Mouse (Mus musculus): ENCODE measurements around the gene Tbc1d20.
"Not testable (repeated sequence)": the region's sequence is repeated elsewhere in the genome, so short reads cannot be mapped to it uniquely, and the experiment has no call there.

The Tbc1d20 gene

DNA sequence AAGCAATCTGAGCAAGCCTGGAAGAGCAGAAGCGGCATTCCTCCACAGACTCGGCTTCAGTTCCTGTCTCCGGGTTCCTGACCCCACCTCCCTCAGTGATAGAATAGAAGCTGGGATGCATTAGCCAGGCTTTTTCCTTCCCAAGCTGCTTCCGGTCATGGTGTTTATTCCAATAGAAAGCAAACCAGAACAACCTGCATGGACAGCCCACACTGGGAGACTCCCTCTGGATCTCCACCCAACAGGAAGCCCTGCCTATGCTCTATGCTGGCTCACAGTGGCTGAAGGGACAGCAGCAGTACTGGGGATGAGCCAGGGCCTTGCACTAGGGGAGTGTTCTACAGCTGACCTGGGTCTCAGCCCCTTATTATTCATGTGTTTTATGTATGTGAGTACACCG lies 34.4 kb downstream of the Tbc1d20 start:
- DNase-seq: no peak

DNA sequence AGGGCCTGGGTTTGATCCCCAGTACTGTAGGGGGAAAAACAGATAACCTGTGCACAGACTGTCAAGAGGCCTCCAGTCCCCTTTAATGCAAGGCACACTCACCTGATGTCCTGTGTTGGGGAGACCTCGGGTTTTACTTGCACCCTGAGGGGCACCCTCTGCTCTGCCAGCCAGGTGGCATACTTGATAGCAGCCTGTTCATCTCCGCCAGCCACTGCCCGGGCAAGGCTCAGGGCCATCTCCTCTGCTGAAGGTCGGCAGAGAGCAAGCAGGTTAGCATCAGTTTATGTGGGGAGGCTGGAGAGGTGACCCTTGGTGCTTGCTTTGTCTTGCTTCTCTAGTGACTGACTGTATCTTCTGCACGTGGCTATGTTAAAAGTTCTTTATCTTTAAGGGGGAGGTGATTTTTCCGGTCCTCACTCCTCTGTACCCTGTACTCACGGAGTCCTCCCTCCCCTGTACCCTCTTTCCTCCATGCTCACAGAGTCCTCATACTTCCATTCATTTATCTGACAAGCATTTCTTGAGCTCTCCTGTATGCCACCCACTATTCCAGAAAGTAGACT lies 37.3 kb downstream of the Tbc1d20 start:
- DNase-seq: no peak

DNA sequence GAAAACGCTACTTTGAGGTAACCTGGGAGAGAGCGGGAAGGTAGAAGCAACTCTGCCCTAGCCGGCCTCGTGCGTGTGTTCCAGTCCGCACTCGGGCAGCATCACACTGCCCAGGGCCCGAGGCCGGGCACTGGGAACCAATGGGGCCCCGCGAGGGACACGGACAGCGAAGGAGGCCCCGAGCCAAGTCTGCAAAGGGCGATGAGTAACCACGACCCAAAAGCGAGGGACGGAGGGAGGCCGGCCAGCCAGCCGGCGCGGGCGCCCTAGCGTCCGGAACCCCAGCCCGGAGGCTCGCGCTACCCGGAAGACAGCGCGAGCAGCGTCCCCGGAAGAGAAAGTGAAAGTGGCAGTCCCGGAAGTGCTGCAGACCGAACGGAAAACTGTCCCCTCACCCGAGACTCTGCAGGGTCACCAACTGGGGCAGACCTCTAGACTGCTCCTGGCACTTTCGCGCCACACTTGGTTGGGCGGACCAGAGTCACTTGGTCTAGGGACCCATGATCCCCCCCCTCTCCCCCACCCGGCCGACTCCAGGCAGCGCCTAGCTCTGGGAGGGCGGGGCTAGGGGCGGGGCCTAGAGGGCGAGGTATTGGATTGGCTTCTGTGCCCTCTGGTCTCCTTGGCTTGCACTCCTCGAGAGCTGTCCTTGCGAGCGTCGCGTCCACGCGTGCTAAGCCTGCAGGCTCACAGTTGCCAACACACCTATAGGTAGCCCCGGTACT lies 38.6 kb downstream of the Tbc1d20 start, which contains the start of gene Rbck1:
Rbck1 (minus strand) TSS at position 553 of the 725 bp plus-strand sequence.
- peak; percentile 92 for DNase-seq

DNA sequence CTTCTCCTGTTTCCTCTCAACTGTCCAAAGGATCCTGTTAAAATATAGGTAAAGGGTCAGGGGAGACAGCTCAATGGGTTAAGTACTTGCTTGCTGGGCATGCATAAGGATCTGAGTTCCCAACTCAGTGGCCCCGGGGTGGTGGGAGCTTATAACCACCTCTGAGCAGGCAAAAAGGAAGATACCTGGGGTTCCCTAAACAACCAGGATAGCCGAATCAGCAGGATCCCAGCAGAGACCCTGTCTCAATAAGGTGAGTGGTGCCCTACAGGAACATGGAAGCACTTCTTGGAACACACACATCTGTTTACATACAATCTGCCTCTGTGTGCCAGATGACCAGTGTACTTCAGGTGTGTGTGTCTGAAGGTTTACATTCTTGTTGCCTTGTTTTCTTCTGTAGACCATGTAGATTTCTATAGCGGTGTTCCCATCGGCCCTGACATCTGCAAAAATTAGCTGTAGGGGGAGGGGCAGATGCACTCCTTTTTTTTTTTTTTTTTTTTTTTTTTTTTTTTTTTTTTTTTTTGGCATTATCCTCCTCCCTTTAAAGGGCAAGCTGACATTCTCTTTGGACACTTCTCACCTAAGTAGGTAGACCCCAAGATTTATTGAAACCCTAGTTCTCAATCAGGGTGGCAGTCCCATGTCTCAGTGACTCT lies 39.8 kb downstream of the Tbc1d20 start:
- no peak for DNase-seq

DNA sequence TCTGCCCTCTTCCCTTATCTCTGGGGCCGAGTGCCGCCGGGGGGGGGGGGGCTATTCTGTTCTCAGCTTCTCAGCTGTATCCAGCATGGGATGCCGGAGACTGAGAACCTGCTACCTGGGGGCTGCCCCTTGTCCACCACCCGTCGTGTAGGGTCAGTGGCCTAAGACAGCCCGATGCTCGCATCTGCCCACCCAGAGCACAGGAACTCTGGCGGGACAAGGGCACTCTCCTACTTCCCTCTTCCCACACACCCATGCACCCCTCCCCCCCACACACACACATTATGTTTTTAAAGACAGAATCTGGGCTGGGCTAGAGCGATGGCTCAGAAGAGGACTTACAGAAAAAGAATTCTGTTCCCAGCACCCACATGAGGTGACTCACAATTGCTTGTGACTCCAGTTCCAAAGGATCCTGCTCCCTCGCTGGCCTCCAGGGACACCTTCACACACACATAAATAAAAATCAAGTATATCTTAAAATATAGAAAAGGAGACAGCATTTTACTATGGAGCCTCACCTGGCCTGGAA lies 41.7 kb downstream of the Tbc1d20 start:
- no peak for DNase-seq

DNA sequence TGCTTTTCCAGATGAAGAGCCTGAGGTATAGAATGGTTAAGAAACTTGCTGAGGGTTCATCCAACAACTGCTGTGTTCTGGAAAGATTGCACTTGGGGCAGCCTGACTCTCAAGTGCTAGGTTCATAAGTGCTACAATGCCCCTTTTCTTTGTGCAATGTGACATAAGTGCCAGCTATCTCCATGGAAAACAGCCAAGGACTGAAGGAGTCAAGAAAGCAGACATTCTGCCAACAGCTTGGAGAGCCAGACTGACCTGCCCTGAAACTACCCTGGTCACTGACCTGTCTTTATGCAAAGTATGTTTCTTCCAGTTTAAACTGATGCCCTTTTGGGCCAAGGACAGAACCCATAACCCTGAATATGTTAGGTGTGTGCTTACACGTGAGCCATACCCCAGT lies 43.2 kb downstream of the Tbc1d20 start:
- DNase-seq: no peak

DNA sequence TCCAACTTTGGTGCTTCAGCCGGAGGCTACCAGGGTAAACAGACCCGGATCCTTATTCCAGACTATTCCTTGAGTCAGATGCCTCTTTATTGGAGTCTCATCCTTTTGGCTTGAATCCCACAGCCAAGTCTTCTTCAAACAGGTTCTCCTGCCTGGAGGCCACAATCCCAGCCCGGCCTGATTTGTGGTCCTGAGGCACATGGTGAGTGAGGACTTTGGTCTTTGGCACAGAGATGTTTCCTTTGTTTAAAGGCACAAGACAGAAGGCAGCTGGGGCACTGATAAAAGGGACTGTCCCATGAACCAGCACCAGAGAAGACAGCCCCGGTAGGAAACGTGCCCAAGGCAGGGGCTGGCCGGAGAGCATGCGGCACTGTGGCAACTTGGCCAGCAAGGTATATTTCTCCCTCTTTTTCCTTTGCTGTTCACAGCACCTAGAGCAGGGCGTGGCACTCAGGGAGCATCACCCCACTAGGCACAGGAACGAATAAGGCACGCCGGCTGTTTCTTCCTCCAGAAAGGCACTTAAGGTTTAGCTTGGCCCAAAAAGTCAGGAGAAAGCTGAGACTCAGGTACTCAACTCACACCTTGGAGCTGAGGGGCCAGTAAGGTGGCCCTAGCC lies 44.1 kb downstream of the Tbc1d20 start:
- no peak for DNase-seq

DNA sequence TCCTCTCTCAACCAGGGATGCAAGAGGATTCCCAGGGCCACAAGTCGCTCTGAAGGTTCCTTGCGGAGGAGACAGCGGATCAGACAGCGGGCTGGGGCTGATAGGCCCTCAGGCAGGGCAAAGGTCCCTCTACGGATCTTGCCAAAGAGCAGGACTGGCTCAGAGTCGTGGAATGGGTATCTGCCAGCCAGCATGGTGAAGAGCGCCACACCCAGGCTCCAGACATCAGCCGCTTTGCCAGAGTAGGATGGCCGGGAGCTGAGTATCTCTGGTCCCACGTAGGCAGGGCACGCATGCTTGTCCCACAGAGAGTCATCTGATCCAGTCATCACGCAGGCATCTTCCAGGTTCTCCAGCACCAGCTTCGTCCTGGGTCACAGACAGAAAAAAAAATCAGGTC lies 44.7 kb downstream of the Tbc1d20 start:
- no peak for DNase-seq

DNA sequence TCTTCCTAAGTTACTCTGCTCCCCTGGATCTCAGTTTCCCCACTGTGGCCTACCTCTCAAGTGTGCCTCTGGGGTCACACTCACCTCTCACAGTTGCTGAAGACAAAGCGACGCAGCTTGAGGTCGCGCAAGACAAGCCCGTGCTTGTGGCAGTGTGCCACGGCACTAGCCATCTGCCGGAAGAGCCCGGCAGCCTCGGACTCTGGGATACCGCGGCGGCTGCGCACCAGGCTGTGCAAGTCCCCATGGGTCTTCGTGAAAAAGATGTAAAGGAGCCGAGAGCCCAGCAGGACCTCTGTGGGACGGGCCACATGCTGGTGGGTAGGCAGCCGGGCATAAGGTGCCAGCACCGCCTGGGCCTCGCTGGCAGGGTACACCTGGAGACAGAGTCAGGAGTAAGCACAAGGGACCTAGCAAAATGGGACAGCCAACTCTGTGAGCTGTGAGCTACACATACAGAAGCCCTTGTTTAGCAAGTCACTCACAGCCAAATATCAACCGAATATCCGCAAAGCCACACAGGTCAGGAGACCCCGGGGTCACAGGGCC lies 46.1 kb downstream of the Tbc1d20 start:
- no peak for DNase-seq

DNA sequence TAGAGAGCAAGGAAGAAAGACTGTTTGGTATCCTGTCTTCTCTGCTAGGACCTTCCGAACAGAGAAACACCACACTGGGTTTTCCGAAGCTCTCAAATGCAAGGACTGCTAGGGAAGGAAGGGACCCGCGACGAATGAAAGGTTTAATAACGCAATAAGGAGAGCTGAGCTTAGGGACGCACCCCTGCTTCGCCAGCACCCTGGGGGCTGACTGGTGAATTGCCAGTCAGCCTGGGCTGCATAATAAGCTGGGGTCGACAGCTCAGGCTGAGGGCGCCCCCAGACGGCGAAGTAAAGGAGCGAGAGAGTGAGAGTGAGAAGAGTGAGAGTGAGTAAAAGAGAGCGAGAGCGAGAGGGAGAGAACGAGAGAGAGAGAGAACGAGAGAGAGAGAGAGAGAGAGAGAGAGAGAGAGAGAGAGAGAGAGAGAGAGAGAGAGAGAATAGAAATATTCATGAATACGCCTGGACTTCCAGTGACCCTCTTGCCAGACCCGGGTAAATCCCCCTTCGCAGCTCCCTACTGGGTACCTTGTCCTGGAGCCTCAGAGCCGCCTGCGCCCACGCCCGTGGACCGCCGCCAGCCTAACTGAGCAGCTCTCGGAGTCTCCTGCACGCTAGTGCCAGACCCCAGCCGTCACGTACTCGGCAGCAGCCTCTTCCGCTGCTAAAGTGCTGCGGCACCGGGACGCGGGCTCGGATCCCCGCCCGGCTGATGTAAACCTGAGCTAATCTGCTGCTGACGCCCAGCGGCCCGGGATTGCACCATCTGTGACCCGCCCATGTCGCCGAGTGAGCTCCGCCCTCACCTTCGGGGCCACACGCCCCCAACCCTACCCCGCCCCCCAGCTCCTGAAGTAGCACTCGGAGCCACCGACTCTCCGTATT lies 49.9 kb downstream of the Tbc1d20 start, which contains the start of gene Trib3:
Trib3 (minus strand) TSS at position 704 of the 885 bp plus-strand sequence.
- DNase-seq: peak; percentile 56

DNA sequence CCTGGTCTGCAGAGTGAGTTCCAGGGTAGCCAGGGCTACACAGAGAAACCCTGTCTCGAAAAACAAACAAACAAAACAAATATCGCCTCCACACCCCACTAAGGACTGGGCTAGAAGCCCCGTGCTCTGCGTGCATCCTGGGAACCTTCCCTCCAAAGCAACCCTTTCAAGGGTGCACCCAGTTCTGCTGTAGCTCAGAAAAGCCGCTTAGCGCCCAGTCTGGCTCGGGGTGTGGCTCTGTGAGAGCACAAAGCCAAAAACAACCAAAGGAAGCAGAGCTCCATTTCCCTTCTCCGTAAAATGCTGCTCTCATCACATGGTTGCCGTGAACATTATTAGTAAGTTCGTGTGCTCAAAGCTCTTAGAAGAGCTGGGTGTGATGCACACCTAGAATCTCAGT lies 50.7 kb downstream of the Tbc1d20 start:
- no peak for DNase-seq

DNA sequence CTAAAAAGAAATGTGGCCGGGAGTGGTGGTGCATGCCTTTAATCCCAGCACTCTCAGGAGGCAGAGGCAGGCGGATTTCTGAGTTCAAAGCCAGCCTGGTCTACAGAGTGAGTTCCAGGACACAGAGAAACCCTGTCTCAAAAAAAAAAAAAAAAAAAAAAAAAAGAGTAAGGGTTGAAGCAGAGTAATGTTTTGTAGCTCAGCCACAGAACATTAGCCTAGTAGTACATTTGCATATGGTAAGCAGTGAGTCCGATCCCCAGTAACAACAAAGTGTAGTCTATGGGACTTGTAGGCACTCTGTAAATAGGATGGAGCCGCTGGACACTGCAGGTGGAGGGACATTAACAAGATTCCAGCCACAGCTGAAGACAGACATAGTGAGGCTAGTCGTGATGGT lies 51.3 kb downstream of the Tbc1d20 start:
- DNase-seq: no peak

DNA sequence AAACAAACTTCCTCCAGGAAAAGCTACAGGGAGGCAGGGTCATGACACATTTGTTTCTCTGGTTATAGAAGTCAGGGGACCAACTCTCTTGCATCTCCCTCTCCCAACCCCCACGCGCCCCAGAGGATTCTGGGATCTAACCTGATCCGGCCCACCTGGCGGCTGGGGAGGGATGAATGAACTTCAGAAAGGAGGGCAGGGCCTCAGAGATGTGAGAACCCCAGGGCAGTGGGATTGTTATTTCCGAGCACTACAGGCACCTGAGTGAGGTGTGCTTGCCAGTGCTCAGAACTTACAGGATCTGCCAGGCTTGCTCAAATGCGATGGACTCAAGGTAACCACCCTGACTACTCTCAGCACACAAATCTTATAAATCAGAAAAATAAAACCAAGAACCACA lies 51.8 kb downstream of the Tbc1d20 start:
- no peak for DNase-seq

DNA sequence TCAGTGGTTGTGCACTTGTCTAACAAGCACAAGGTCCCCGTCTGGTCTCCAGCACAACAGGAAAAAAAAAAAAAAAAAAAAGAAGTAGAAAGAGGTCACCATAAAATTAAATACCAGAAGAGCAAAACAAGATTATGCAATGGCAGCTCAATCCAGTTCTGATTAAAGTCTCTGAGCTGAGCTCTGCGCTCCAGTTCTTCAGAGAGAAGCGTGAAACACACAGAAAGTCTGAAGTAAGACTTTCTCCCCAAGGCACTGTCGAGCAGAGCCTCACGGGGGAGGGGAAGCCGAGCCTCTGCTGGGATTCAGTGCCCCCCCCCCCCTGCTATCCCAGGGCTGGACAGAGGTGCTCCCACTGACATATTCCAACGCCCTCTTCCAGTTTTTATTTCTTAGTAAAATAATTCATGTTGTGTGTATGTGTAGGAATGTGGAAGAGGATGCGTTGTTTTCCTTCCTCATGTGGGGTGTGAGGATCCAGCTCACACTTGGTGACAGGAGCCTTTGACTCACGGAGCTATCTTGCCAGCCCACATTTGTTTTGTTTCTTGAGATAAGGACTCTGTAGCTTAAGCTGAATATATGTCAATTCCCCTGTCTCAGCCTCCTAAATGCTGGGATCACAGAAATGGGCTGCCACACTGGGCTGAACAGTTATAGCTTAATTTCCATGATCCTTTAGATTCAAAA lies 53.3 kb downstream of the Tbc1d20 start:
- no peak for DNase-seq

DNA sequence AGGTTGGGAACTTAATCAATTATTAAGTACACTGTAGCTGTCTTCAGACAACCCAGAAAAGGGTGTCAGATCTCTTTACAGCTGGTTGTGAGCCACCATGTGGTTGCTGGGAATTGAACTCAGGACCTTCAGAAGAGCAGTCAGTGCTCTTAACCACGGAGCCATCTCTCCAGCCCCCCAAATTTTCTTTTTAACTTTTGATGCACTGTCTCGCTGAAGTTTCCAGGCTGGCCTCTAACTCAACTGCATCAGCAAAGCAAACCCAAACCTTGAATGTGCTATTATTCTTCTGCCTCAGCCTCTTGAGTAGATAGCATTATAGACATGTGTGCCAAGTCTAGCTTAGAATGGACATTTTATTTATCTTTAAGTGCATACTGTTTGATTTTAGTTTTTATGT lies 54.1 kb downstream of the Tbc1d20 start:
- no peak for DNase-seq

DNA sequence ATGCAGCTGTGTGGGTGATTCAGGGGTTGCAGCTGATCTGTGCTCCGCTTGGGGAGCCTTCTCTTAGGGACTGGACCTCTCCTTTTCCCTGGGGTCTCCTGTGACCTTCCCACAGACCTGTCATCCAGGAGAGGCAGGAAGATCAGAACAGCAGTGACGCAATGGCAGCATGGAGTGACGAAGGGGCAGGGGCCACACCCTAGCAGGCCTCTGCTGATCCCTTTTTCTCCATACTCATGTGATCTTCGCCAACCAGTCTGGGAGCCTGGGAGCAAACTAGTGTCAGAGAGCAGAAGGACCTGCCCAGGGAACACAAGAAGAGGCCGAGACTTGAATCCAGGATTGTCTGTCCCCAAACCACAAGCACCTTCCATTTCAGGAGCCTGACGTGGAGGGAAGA lies 55.6 kb downstream of the Tbc1d20 start:
- no peak for DNase-seq

DNA sequence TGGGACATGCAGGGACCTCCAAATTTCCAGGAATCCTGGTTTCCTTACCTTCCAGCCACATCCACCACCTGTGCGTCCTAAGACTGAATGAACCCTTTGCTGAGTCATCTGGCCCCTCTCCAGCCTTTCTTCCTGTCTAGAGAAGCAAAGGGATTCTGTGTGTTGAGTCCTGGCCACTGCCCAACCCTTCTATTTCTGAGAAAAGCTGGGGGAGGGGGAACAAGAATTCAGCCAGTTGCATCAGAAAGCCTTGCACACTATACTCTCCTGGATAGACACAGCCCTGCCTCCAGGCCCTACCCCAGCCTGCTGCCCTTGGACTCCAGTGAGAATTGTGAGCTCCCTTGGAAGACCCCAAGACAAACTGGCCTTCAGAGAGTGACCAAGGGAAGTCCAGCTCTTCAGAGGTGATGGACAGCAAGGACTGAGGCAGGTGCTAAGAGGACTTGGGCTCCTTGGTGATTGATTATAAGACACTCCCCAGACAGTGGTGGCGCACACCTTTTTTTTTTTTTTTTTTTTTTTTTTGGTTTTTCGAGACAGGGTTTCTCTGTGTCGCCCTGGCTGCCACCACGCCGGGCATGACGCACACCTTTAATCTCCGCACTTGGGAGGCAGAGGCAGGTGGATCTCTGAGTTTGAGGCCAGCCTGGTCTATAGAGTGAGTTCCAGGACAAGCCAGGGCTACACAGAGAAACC lies 56.4 kb downstream of the Tbc1d20 start:
- DNase-seq: peak; percentile 44

DNA sequence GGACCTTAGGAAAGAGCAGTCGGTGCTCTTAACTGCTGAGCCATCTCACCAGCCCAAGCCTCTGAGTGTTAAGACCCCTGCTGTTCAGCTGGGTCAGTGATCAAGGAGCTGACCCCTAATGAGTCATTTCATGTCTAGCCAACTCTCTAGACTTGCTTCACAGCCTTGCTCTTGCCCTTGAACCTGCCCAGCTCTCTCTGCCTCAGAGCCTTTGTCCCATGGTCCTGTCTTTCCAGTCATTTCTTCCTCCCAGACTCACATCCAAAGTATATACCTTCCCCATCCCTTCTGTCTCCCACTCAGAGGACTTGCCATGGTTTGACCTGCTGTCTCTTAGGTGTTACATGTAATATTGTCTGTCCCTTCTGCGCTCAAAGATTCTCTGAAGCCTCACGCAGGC lies 63.6 kb downstream of the Tbc1d20 start:
- no peak for DNase-seq

DNA sequence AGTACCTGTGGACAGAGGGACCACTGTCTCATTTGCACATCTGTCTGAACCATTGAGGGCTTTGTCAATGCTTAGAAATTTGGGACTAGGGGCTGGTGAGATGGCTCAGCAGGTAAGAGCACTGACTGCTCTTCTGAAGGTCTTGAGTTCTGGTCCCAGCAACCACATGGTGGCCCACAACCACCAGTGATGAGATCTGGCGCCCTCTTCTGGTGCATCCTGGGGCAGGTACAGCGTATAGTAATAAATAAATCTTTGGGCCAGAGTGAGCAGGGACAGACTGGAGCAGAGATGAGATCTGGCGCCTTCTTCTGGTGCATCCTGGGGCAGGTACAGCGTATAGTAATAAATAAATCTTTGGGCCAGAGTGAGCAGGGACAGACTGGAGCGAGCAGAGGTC lies 65.3 kb downstream of the Tbc1d20 start:
- DNase-seq: not testable (repeated sequence)

DNA sequence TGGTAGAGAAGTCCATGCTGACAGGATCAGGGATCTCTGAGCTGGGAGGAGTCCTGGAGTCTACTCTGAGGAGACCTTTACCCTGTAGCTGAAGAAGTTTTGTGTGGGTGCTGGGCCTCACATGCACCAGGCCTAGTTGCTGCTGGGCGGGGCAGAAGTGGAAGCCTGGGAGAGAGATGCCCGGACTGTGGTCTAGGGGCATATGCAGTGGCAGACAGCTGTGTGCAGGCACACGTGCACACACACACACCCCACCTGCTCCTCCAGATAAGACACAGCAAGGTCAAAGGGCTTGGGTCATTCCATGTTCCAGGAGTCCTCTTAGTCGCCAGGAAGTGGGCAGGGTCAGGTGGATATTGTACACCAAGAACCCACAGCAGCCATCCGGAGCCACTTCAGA lies 66.0 kb downstream of the Tbc1d20 start:
- no peak for DNase-seq

DNA sequence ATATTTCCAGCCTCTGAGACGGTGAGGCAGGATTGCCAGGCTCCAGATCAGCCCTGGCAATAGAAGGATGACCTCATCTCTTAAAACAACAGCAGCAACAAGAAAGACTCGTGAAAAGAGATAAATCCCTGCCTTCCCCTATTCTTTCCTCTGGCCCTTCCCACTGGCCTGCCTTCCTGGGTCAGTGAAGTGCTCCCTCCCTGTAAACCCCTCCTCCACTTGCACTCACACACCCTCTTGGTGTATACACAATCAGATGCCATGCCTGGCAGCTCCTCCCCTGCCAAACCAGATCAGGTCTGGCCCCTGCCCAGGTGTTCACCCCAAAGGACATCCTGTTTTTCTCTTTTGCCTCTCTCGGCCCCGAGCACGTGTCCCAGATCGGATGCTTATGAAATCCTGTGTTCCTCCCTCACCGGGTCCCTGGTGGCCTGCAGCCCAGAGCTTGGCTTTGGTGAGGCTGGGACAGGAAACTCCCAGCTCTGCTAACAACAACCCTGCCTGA lies 66.7 kb downstream of the Tbc1d20 start:
- DNase-seq: no peak

Measured in layer of hippocampus, adult 9-11 months (tissue).